Mouse (Mus musculus): ENCODE data around the gene Oas1f.
"Not testable (repeated sequence)": the region's sequence is repeated elsewhere in the genome, so short reads cannot be mapped to it uniquely, and the experiment has no call there.

Oas1f gene

DNA sequence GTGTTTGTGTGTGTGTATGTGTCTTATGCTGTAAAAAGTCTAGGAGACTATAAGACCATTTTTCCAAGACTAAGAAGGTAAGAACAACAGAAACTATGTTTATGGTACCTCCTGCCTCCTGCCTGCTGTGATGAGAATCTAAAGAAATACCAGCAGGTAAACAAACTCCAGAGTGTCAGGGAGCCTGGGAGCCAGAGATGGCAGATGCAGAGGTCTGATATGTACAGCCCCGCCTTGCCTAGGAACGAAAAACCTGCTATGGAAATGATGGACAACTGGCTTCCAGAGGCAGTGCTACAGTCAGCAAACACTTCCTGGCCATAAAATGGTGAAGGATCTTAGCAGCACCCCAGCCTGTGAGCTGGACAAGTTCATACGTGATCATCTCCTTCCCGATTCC is at the start of gene Oas1f:
Gene Oas1f, plus strand, starts transcription at position 301 of the 400 bp plus-strand sequence.
- no peak for DNase-seq (ENCODE audit: low spot score)

DNA sequence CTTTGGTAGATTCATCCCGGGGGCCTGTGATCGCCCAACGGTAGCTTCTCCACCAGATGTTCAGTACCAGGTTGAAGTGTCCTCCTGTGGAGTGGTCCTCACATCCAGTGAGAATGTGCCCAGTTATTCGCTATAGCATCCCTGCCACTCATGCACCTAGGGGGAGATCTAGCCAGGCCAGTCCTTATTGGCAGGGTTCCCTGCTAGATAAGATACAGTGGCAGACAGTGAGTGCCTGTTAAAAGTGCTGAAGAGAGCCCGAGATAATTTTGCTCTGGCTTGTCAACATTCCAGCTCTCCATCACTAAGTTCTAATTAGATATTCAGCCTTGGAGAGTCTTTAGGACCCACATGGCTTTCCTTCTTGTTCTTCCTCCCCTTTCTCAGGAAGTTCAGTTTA is 49.0 kb upstream of the Oas1f start:
- not testable (repeated sequence) for DNase-seq (ENCODE audit: low spot score)

DNA sequence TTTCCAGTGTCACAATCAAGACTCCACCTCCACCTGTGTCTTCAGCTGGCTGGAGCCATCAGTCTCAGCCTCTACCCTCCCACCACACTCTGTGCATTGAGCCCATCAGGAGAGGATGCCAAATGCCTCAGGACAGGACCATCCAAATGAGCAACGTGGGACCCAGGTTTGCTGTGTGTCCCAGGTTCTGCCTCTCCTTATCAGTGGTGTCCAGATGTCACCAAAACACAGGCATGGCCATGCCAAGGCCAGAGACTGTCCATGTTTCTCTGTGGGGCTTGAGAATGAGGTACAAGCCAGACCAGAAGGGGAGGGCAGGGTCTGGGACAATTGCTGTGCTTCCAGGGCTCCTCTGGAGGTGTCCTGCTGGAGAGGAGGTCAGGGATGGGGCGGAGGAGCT is 48.2 kb upstream of the Oas1f start:
- DNase-seq (ENCODE audit: low spot score): not testable (repeated sequence)

DNA sequence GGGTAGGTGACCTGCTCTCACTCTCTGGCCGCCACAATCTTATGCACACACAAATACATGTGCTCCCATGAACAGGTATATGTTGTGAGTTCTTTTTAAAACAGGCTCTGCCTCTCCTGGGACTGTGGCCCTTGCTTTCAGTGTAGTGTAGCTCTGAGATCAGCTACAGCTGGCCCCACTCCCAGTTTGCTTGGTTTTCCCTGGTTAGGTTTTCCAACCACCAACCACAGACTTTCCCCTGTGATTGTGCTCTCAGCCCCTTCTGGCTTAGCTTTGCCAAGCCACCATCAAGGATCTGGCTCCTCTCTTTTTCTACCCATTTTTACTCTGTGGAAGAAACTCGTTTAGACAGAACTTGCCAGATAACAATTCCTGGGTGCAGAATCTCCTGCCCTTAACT is 43.6 kb upstream of the Oas1f start:
- DNase-seq (ENCODE audit: low spot score): no peak

DNA sequence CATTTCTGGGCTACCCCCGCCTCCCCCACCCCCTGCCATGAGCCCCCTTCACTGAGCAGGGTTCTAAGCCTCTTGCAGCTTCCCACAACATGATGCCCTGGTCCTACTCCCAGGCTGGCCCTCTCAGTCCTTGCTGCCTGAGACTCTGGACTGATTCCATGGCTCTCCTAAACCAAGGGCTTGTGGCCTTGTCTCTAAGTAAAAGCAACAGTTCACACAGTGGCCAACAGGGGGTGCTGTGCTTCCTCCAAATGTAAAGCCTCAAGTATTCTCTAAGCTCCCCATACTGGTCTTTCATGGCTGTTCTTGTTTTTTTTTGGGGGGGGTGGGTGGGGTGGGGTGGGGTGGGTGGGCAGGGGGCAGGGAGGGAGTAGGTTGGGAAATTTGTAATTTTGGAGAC is 40.7 kb upstream of the Oas1f start:
- peak; percentile 24 for DNase-seq (ENCODE audit: low spot score)

DNA sequence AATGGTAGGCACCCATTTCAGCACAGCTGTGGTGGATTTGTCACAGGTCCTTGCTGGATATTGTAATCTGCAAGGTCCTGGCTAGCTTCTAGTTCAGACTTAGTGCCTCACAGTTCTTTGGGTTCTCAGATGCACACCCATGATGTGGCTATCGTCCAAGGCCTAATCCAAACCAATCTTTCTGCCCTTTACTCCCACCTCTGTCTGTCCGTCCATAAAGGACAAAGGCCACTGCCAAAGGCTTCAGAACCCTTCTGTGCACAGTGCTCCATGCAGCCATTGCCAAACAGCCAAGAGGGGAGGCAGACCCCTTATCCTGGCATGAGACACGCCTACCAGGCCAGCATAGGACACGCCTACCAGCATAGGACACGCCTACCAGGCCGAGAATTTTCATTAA is 38.0 kb upstream of the Oas1f start:
- DNase-seq (ENCODE audit: low spot score): no peak

DNA sequence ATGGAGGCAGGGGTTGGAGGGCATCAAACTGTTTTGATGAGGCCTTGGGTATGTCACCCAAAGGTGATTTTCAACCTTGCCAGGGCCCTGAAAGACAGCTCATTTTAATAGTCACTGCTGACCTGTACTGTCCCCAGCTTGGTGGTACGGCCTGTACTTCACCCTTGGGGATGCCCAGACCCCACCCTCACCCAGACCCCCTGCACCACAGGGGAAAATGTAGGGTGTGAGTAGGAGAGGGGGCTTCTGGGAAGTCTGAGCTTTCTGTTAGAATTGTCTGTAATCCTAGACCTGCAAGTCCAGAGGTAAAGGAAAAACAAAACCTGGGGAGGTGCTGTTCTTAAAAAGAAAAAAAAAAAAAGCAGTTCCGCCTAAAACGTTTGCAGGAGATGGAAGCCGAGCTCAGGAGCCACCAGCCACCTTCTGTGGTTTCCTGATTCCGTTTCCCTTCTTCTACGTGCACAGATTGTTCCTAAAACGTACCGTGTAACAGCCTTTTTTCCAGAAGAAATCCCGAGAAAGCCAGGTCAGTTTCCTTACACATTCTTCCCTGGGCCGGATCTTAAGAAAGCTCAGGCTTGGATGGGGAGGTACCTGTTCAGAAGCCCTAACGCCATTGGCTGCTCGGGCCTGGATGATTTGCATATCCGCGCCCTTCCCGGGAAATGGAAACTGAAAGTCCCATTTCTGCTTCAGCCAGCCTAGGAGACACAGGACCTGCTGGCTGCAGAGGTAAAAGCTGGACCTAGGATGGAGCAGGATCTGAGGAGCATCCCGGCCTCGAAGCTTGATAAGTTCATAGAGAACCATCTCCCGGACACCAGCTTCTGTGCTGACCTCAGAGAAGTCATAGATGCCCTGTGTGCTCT is 35.0 kb upstream of the Oas1f start, which contains the start of gene Oas1c:
Gene Oas1c, minus strand, starts transcription at position 564 of the 869 bp plus-strand sequence.
- peak; percentile 82 for DNase-seq (ENCODE audit: low spot score)

DNA sequence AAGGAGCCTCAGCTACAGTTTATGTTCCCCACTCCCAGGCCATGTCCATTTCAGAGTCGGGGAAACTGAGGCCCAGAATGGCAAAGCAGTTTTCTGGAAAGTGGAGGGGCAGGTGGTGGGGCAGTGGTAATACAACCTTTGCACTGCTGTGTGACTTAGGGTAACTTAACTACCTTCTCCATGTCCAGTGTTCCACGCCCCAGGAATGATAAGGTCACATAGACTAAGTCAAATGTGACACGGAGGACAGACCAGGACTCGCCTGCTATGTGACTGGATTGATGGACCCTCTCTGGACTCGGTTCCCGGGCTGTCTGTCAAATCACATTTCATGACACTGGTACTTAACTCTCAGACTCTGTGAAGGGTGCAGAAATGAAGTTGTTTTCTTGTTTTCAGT is 34.1 kb upstream of the Oas1f start:
- DNase-seq (ENCODE audit: low spot score): no peak

DNA sequence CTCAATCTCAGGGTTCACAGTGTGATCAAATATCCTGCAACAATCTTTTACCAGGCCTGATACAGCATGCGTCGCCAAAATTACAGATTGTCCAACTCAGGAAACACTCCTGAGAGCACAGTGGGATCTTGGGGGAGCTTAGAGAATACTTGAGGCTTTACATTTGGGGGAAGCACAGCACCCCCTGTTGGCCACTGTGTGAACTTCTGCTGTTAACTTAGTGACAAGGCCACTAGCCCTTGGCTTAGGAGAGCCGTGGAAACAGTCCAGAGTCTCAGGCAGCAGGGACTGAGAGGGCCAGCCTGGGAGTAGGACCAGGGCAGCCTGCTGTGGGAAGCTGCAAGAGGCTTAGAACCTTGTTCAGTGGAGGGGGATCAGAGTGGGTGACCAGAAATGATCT is 31.2 kb upstream of the Oas1f start:
- DNase-seq (ENCODE audit: low spot score): peak; percentile 26

DNA sequence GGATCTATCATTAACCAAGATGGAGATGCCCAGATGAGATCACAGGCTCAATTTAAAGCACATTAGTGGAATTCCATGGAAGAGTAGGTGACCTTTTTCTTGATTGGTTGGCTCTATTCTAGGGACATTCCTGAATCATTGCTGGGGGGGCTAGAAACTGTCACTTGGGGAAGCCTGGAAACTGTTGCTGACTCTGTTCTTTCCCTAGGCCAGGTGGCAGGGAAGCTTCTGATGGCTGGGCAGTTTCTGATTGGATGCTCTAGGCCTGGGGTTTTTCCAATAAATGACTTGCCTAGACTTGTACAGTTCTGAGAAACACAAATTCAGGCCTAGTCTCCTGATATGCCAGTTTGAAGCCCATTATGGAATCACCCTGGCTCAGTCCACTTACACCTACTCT is 28.2 kb upstream of the Oas1f start:
- DNase-seq (ENCODE audit: low spot score): no peak

DNA sequence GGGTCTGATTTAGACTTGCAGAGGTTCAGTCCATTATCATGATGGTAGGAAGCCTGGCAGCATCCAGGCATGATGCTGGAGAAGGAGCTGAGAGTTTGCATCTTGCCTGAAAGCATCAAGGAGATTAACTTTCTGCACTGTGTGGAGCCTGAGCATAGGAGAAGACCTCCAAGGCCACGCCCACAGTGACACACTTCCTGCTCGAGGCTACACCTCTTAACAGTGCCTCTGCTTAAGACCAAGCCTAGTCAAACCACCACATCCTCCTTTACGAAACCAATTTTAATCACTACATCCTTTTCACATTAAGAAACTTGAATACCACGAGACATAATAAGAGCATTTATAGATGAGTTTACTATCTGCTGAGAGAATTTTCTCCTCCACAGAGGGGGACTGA is 16.1 kb upstream of the Oas1f start:
- no peak for DNase-seq (ENCODE audit: low spot score)

DNA sequence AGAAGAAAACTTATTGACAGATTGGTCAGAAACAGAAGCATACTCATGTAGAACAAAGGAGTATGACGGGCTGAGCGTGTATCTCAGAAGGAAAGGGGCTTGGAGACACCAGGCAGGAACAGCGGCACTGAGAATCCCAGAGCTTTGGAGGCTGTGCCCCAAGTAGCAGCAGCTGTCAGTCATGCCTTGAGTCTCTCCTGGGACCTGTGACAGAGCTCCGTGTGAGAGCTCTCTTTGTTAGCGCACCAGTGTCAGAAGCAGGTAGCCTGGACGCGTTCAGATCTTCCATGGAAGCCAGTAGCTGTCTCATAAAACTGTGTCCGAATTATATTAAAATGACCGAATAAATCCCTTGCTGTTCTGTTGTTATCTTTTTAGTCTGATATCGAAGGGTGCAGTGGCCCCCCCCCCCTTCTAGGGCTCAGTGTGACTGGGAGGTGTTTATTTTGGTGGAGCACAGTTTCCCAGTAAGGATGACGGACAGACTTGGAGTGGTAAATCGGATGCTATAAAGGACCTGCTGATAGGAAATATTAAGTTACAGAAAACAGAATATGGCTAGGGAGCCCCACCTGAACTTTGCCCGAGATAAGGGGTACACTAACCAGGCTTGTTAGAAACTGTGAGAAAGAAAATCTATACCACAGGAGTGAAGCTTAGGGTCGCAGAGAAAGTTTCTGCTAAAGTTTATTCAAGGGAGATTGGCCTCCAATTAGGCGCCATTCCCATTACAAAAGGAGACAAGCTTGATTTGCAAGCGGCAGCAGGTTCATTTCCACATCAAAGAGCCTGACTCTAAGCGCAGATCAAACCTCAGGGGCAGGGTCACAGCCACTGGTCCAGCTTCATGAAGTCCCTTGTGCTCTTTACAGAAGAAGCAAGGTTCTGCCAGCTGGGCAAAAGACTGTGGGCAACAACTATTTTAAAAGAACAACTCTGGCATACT is 13.6 kb upstream of the Oas1f start:
- no peak for DNase-seq (ENCODE audit: low spot score)

DNA sequence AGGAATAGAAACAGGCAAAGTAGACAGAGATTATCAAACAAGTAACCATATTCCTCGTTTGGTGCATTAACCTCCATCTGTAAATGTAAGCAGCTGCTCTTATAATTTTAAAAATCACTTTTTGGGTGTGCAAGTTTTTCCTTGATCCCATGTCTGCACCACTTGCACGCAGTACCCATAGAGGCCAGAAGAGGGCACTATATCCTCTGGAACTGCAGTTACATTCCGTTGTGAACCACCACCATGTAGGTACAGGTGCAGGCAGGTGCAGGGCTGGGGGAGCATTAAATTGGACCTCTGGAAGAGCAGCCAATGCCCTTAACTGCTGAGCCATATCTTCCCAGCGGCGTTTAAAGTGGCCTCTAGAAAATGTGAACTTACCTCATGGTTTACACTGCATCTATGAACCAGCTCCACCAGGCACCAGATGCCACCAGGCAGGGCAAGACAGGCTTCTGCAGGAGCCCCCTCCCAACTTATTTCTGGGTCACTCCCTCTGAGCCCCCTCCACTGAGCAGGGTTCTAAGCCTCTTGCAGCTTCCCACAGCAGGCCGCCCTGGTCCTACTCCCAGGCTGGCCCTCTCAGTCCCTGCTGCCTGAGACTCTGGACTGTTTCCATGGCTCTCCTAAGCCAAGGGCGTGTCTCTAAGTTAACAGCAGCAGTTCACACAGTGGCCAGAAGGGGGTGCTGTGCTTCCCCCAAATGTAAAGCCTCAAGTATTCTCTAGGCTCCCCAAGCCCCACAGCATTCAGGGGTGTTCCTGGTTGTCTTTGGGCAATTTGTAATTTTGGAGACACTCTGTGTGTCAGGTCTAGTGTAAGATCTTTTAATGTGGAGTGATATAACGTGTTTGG is 10.2 kb upstream of the Oas1f start:
- DNase-seq (ENCODE audit: low spot score): peak; percentile 58

DNA sequence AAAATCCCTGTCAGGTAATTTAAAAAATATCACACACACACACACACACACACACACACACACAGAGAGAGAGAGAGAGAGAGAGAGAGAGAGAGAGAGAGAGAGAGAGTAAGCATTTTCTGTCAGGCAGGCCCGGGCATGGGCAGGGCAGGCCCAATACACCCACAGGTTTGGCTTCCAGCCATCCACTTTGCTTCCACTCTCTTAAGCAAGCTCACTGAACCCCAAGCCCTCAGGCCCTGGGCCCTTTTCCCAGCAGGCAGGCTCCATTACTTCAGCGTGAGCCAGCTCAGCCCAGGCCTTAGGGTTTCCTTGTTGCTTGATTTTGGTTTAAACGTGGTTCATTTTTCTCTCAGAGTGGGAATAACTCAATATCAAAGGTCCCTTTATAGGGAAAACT is 2.5 kb upstream of the Oas1f start:
- peak; percentile 25 for DNase-seq (ENCODE audit: low spot score)

DNA sequence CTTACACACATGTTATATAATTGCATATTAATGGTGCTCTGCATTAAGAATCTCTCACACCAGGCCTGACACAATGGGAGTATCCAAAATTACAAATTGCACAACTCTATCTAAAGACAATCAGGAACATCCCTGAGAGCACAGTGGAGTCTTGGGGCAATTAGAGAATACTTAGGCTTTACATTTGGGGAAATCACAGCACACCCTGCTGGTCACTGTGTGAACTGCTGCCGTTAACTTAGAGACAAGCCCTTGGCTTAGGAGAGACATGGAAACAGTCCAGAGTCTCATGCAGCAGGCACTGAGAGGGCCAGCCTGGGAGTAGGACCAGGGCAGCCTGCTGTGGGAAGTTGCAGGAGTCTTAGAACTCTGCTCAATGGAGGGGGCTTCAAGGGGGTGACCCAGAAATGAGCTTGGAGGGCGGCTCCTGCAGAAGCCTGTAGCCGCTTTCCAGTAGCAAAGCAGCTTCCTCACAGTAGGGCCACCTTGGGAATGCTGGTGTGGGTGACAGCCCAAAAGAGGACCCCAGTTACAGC is 2.5 kb downstream of the Oas1f start:
- DNase-seq (ENCODE audit: low spot score): no peak

DNA sequence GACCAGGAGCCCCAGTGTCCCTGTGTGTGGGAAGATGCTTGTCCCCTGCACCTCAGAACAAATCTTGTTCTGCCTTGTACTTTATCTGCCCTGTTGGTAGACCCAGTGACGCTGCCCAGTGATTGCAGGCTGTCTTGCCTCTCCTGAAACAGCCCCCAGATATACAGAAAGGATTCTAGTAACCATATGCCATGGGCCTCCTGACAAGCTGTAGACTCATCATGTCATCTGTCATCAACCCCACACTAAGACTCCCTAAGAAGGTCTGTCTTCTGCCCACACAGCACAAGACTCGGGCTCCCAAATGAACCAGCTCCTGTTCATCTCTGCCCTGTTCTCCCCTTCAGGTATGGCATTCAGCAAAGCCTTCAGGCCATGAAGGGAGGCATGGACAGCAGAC is 12.1 kb downstream of the Oas1f start:
- no peak for DNase-seq (ENCODE audit: low spot score)

DNA sequence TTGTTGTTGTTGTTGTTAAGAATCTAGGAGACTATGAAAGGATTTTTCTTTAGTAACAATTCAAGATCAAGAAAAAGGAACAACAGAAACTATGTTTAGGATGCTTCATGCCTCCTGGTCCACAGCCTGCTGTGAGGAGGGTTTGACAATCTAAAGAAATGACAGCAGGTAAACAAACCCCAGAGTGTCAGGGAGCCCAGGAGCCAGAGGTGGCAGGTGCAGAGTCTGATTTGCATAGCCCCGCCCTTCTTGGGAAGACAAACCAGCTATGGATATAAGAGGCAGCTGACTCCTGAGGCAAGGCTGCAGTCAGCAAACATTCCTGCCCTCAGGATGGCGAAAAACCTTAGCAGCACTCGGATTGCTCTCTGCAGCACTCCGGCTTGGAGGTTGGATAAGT is 14.0 kb downstream of the Oas1f start, which contains the start of gene Oas1h:
Gene Oas1h, plus strand, starts transcription at position 301 of the 400 bp plus-strand sequence.
- no peak for DNase-seq (ENCODE audit: low spot score)

DNA sequence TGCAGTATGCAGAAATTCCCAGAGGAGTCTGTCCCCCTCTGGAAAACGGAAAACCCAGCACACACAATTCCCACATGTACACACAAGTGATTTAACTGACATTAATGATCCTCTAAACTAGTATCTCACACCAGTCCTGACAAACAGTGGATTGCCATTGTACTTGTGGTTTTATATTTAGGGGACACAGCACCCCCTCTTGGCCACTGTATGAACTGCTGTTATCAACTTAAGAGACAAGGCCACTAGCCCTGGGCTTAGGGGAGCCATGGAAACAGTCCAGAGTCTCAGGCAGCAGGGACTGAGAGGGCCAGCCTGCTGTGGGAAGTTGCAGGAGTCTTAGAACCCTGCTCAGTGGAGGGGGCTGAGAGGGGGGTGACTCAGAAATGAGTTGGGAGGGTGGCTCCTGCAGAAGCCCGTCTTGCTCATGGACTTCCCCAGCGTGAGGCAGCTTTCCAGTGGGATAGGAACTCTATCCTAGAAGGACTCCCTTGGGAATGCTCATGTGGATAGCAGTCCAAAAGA is 18.2 kb downstream of the Oas1f start:
- DNase-seq (ENCODE audit: low spot score): no peak

DNA sequence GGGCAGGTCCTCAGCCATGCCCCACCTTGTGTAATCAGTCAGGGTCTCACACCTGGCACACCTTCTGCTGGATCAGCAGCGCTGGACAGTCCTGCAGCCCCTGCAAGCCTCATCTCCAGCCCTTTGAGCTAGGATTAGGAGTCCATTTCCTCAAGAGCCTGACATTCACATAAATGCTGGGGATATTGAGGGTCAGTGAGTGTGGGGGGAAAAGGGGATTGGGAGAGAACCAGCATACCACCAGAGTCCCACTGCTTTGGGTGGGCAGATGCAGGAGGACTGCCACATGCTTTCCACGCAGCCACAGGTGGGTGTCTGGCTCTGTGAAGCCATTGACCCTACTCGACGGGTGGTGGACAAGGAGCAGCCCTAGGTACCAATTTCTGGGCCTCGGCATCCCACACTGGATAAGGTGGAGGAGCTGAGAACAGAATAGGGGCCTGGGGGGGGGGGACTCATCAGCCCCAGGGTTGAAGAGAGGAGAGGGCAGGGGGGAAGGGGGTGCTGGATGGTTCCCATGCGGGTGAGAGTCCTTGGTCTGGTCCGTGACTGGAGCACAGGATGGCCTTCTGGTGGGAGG is 22.4 kb downstream of the Oas1f start:
- no peak for DNase-seq (ENCODE audit: low spot score)

DNA sequence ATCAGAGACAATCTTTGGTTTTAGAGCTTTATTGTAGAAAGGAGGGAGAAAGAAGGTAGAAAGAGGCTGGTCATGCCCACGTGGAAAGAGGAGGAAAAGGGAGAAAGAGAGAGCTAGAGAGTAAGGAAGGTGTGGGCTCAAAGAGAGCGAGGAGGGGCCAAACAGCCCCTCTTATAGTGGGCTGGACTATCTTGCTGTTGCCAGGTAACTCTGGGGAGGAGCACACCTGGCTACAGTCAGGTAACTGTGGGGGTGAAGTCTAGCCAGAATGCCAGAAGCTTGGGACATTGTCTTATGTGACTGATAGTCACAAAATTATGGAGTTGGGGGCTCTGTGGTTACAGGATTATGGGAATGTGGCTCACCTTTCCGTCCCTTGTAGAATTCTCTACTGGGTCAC is 22.9 kb downstream of the Oas1f start:
- DNase-seq (ENCODE audit: low spot score): no peak

DNA sequence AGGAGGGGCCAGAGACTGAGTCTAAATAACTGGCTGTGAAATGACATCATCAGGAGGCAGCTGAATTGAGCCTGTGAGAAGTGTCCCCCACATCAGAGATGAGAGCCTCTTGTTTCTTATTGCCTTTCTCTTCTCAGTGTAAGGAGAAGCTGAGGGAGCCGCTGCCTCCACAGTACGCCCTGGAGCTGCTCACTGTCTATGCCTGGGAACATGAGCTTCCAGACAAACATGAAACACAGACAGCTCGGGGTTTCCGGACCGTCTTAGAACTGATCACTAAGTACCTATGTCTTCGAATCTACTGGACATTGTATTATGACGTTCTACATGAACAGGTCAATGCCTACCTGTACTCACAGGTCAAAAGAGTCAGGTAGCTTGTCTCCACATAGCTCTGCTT is 23.6 kb downstream of the Oas1f start:
- no peak for DNase-seq (ENCODE audit: low spot score)
